Mouse (Mus musculus): ENCODE measurements around the gene Stx11. TPM values are rescaled to one million over a fixed set of nuclear protein-coding genes. Genes with fewer than 3 reads are reported as not detected.

The Stx11 gene
- total RNA-seq (2018; cell fraction: chromatin; rRNA removed): 100 to 1,000 TPM in 4 of 26 experiments, 10 to 100 TPM in 16, 1 to 10 TPM in 6; 2.2 to 217 (median 37.7) TPM
- total RNA-seq (2018; cell fraction: cytosol; rRNA removed): 100 to 1,000 TPM in 2 of 26 experiments, 10 to 100 TPM in 16, 1 to 10 TPM in 8; 2.9 to 136 (median 19.5) TPM
- total RNA-seq (2018; cell fraction: nucleus; rRNA removed): 100 to 1,000 TPM in 4 of 26 experiments, 10 to 100 TPM in 18, 1 to 10 TPM in 4; 4.0 to 143 (median 35.6) TPM
- polyA plus RNA-seq (2018): 2.3 to 4.3 TPM (median 3.1 TPM) in 3 replicates

GRCm38 (mm10) chr10:12964151-12965075 is at the start of gene Stx11:
TSS of gene Stx11 (minus strand) at chr10:12964298.
- 0 out of 2 replicates have a peak within 1 kb of the TSS, but pooled peaks have one; percentile 24 for H3K27ac ChIP-seq
- 7% methylated on average over 51 of the region's 56 CpGs for WGBS (ENCODE audit: missing documents)
- no peaks in the 10 kb centered on the region for H3K36me3 ChIP-seq (ENCODE audit: inconsistent target)
- H3K79me2 ChIP-seq (ENCODE audit: inconsistent target): peaks cover 5% of the 10 kb centered on the region; the same call in 1 of the 2 replicates
- peak within 1 kb of the TSS; percentile 60 for H3K4me3 ChIP-seq (ENCODE audit: inconsistent target)

- H3K79me2 ChIP-seq (ENCODE audit: inconsistent target): peaks cover 22% of the 10 kb centered on the region
- H3K4me3 ChIP-seq (ENCODE audit: inconsistent target): peak overlapping the region; percentile 92
- H3K36me3 ChIP-seq (ENCODE audit: inconsistent target): no peaks in the 10 kb centered on the region
- no peak overlapping the region; the same call in 1 of the 2 replicates for H3K27ac ChIP-seq
- 4% methylated on average over 29 of the region's 29 CpGs for WGBS (ENCODE audit: missing documents)
These were observed 44.6 kb upstream of the Stx11 start for GRCm38 (mm10) chr10:13008737-13009121.

- Histone ChIP-seq H3K36me3 (ENCODE audit: inconsistent target) (no peaks in the 10 kb centered on the region), H3K4me3 (ENCODE audit: inconsistent target) (peak overlapping the region; percentile 92)
- WGBS (ENCODE audit: missing documents): 3% methylated on average over 52 of the region's 52 CpGs
These were observed 44.0 kb upstream of the Stx11 start for GRCm38 (mm10) chr10:13007876-13008736.

GRCm38 (mm10) chr10:13005043-13005442 is 40.9 kb upstream of the Stx11 start, which contains the start of gene Sf3b5:
TSS of gene Sf3b5 (plus strand) at chr10:13005343.
- peaks cover 16% of the 10 kb centered on the region for H3K79me2 ChIP-seq (ENCODE audit: inconsistent target)
- no peaks in the 10 kb centered on the region for H3K36me3 ChIP-seq (ENCODE audit: inconsistent target)
- H3K4me3 ChIP-seq (ENCODE audit: inconsistent target): no peak within 1 kb of the TSS
- H3K27ac ChIP-seq: no peak within 1 kb of the TSS
- WGBS (ENCODE audit: missing documents): 88% methylated on average over 3 of the region's 3 CpGs

More at GRCm38 (mm10) chr10:13007876-13008736, 44.0 kb upstream of the Stx11 start:
- peak overlapping the region; percentile 39 for H3K27ac ChIP-seq
- H3K79me2 ChIP-seq (ENCODE audit: inconsistent target): peaks cover 22% of the 10 kb centered on the region

- Histone ChIP-seq H3K36me3 (ENCODE audit: inconsistent target) (no peaks in the 10 kb centered on the region), H3K4me3 (ENCODE audit: inconsistent target) (no peak overlapping the region), H3K27ac (no peak overlapping the region), H3K79me2 (ENCODE audit: inconsistent target) (no peaks in the 10 kb centered on the region)
- 30% methylated on average over 10 of the region's 17 CpGs for WGBS (ENCODE audit: missing documents)
These were observed 32.8 kb upstream of the Stx11 start for GRCm38 (mm10) chr10:12996736-12997477.

GRCm38 (mm10) chr10:12993411-12994039 is 29.4 kb upstream of the Stx11 start:
- Histone ChIP-seq H3K27ac (no peak overlapping the region), H3K4me3 (ENCODE audit: inconsistent target) (no peak overlapping the region), H3K36me3 (ENCODE audit: inconsistent target) (no peaks in the 10 kb centered on the region), H3K79me2 (ENCODE audit: inconsistent target) (no peaks in the 10 kb centered on the region)
- WGBS (ENCODE audit: missing documents): 84% methylated on average over 25 of the region's 25 CpGs

- Histone ChIP-seq H3K36me3 (ENCODE audit: inconsistent target) (no peaks in the 10 kb centered on the region), H3K79me2 (ENCODE audit: inconsistent target) (no peaks in the 10 kb centered on the region), H3K4me3 (ENCODE audit: inconsistent target) (no peak overlapping the region), H3K27ac (no peak overlapping the region)
- 87% methylated on average over 5 of the region's 5 CpGs for WGBS (ENCODE audit: missing documents)
These were observed 27.9 kb upstream of the Stx11 start for GRCm38 (mm10) chr10:12991953-12992352.

- Histone ChIP-seq H3K36me3 (ENCODE audit: inconsistent target) (no peaks in the 10 kb centered on the region), H3K79me2 (ENCODE audit: inconsistent target) (no peaks in the 10 kb centered on the region), H3K4me3 (ENCODE audit: inconsistent target) (no peak overlapping the region), H3K27ac (no peak overlapping the region)
- 33% methylated on average over 4 of the region's 4 CpGs for WGBS (ENCODE audit: missing documents)
These were observed 22.8 kb upstream of the Stx11 start for GRCm38 (mm10) chr10:12986943-12987342.

GRCm38 (mm10) chr10:12986485-12986884 is 22.4 kb upstream of the Stx11 start:
- Histone ChIP-seq H3K27ac (no peak overlapping the region), H3K4me3 (ENCODE audit: inconsistent target) (no peak overlapping the region)
- WGBS (ENCODE audit: missing documents): 62% methylated on average over 5 of the region's 5 CpGs

GRCm38 (mm10) chr10:12985028-12985427 is 20.9 kb upstream of the Stx11 start:
- H3K4me3 ChIP-seq (ENCODE audit: inconsistent target): no peak overlapping the region
- no peaks in the 10 kb centered on the region for H3K36me3 ChIP-seq (ENCODE audit: inconsistent target)
- 37% methylated on average over 3 of the region's 3 CpGs for WGBS (ENCODE audit: missing documents)
- H3K27ac ChIP-seq: no peak overlapping the region
- no peaks in the 10 kb centered on the region for H3K79me2 ChIP-seq (ENCODE audit: inconsistent target)

More at GRCm38 (mm10) chr10:12986485-12986884, 22.4 kb upstream of the Stx11 start:
- no peaks in the 10 kb centered on the region for H3K36me3 ChIP-seq (ENCODE audit: inconsistent target)
- H3K79me2 ChIP-seq (ENCODE audit: inconsistent target): no peaks in the 10 kb centered on the region

GRCm38 (mm10) chr10:12983516-12983915 is 19.4 kb upstream of the Stx11 start:
- no peaks in the 10 kb centered on the region for H3K36me3 ChIP-seq (ENCODE audit: inconsistent target)
- WGBS (ENCODE audit: missing documents): 93% methylated on average over 2 of the region's 3 CpGs
- H3K4me3 ChIP-seq (ENCODE audit: inconsistent target): no peak overlapping the region
- H3K27ac ChIP-seq: no peak overlapping the region
- H3K79me2 ChIP-seq (ENCODE audit: inconsistent target): no peaks in the 10 kb centered on the region

- WGBS (ENCODE audit: missing documents): 92% methylated on average over 7 of the region's 7 CpGs
- Histone ChIP-seq H3K79me2 (ENCODE audit: inconsistent target) (no peaks in the 10 kb centered on the region), H3K36me3 (ENCODE audit: inconsistent target) (no peaks in the 10 kb centered on the region), H3K4me3 (ENCODE audit: inconsistent target) (no peak overlapping the region), H3K27ac (no peak overlapping the region)
These were observed 17.0 kb upstream of the Stx11 start for GRCm38 (mm10) chr10:12981071-12981470.

- WGBS (ENCODE audit: missing documents): 94% methylated on average over 8 of the region's 9 CpGs
- no peak overlapping the region for H3K27ac ChIP-seq
These were observed 13.7 kb upstream of the Stx11 start for GRCm38 (mm10) chr10:12977787-12978212.

More at GRCm38 (mm10) chr10:12977787-12978212, 13.7 kb upstream of the Stx11 start:
- no peaks in the 10 kb centered on the region for H3K79me2 ChIP-seq (ENCODE audit: inconsistent target)
- no peak overlapping the region for H3K4me3 ChIP-seq (ENCODE audit: inconsistent target)
- no peaks in the 10 kb centered on the region for H3K36me3 ChIP-seq (ENCODE audit: inconsistent target)

Measured in macrophage (primary cell).